Mouse (Mus musculus): ENCODE measurements around the gene Nup98.

GRCm38 (mm10) chr7:102082816-102083215, 127.2 kb downstream of the Nup98 start, which contains the start of gene Trpc2:
- TF ChIP-seq ZC3H11A (IDR thresholded peaks at IDR 0.05; ENCODE audit: borderline replicate concordance, low read depth, low read length) (no peak), ZNF384 (IDR thresholded peaks at IDR 0.05; ENCODE audit: low read depth, low read length) (no peak), CHD2 (IDR thresholded peaks at IDR 0.05; ENCODE audit: low read depth, low read length) (no peak), HCFC1 (IDR thresholded peaks at IDR 0.05; ENCODE audit: borderline replicate concordance, insufficient read depth, low read length) (no peak)
